12 mouse cellular contexts compared by ENCODE assay signal in the genomic region with DNA sequence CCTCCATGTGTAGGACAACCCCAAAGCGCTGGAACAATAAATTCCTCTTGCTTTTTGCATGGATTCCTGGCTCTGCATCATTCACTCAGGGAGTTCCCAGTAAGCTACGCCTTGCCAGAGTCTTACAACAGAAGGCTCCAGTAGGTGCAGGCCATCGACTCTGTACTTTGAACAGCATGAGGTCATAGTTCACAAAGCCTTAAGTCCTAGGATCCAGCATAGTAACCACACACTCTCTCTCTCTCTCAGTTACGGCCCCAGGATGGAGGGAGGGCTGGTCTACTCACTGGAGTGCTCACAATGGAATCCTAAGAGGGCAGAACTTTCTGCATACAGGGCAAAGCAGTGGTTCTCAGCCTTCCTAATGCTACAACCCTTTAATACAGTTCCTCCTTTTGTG.
"Had no signal": no experiment of that assay in that cellular context is flagged by ENCODE, and none has a peak within 500 bp of the region (broad histone marks: within the 10 kb centered on the region; RNA-seq: fewer than 3 reads in every experiment).

No protein-coding gene starts in this region.

- H3K9ac ChIP-seq: liver, embryonic 15.5 days; neural tube, embryonic 12.5 days had no signal

- H3K9me3 ChIP-seq: liver, embryonic 15.5 days; midbrain, embryonic 10.5 days; neural tube, embryonic 12.5 days had no signal

- DNase-seq: liver; lung, adult 2 months; lung, postnatal 36 days; midbrain, embryonic 14.5 days; thymus, postnatal 4 days had no signal

- H3K4me3 ChIP-seq: left cerebral cortex, adult 2 months; liver, embryonic 15.5 days; midbrain, embryonic 10.5 days; neural tube, embryonic 12.5 days had no signal

- H3K27ac ChIP-seq: hindbrain, postnatal 0 days; left cerebral cortex, adult 2 months; liver, embryonic 15.5 days; midbrain, embryonic 10.5 days; neural tube, embryonic 12.5 days; stomach, postnatal 0 days had no signal

- H3K4me2 ChIP-seq: liver, embryonic 15.5 days; neural tube, embryonic 12.5 days had no signal

- H3K27me3 ChIP-seq: neural tube, embryonic 12.5 days had no signal

- ATAC-seq: hindbrain, postnatal 0 days; lung, postnatal 0 days had no signal
